Mouse (Mus musculus) cortical plate, adult 2 months (tissue): ENCODE measurements around the gene Uchl4.

ENCODE experiments used
- CTCF ChIP-seq: fragments of 200-500 bp; IDR thresholded peaks from 2 replicates; pipeline ENCODE4 v1.5.1; 2011; ENCODE audit warnings: mild to moderate bottlenecking, control low read depth, low read length; ENCODE audit not compliant: insufficient read depth; ENCODE audit errors: extremely low read depth
- POLR2A ChIP-seq: fragments of 200-500 bp; IDR thresholded peaks from 2 replicates; pipeline ENCODE4 v1.6.1; 2011; ENCODE audit warnings: mild to moderate bottlenecking, low read length, control low read depth; ENCODE audit not compliant: insufficient read depth; ENCODE audit errors: extremely low read depth

- TF ChIP-seq CTCF (peak; percentile 76), POLR2A (no peak)
Measured at GRCm38 (mm10) chr9:64272611-64273010, 37.6 kb downstream of the Uchl4 start.
